Mouse (Mus musculus): ENCODE measurements around the gene Ppp2r1a. TPM values are rescaled to one million over a fixed set of nuclear protein-coding genes. Genes with fewer than 3 reads are reported as not detected.
A peak's percentile ranks its signal among the peaks of the same experiment; 100 is the strongest.

Ppp2r1a gene
- polyA plus RNA-seq, 1 experiment from 2014 or later: 242 TPM

GRCm38 (mm10) chr17:20966681-20967080, 21.6 kb downstream of the Ppp2r1a start:
- Histone ChIP-seq H3K9me3 (ENCODE audit: control insufficient read depth, low read length) (no peaks in the 10 kb centered on the region), H3K4me1 (replicated peaks; ENCODE audit: control insufficient read depth, insufficient read depth, low read length) (no peaks in the 10 kb centered on the region), H3K36me3 (ENCODE audit: control insufficient read depth, insufficient read depth, low read length) (peaks cover 39% of the 10 kb centered on the region; the same call in 1 of the 2 replicates), H3K4me2 (no peak overlapping the region), H3K27ac (ENCODE audit: low read depth, low read length) (no peak overlapping the region), H3K27me3 (replicated peaks; ENCODE audit: control insufficient read depth, insufficient read depth, low read length) (no peaks in the 10 kb centered on the region), H3K9ac (ENCODE audit: low read depth, low read length) (no peak overlapping the region), H3K4me3 (ENCODE audit: low read depth, low read length) (no peak overlapping the region)
- ATAC-seq (replicated peaks; ENCODE audit: low FRiP score) (no peak), DNase-seq (ENCODE audit: low spot score) (no peak)

GRCm38 (mm10) chr17:20993716-20994115, 48.6 kb downstream of the Ppp2r1a start:
- WGBS: 66% methylated on average over 2 of the region's 2 CpGs
- Histone ChIP-seq H3K4me2 (no peak overlapping the region), H3K4me1 (replicated peaks; ENCODE audit: control insufficient read depth, insufficient read depth, low read length) (no peaks in the 10 kb centered on the region), H3K4me3 (ENCODE audit: low read depth, low read length) (no peak overlapping the region), H3K27me3 (replicated peaks; ENCODE audit: control insufficient read depth, insufficient read depth, low read length) (no peaks in the 10 kb centered on the region), H3K9ac (ENCODE audit: low read depth, low read length) (no peak overlapping the region), H3K36me3 (ENCODE audit: control insufficient read depth, insufficient read depth, low read length) (no peaks in the 10 kb centered on the region), H3K9me3 (ENCODE audit: control insufficient read depth, low read length) (no peaks in the 10 kb centered on the region), H3K27ac (ENCODE audit: low read depth, low read length) (no peak overlapping the region)
- DNase-seq (ENCODE audit: low spot score): no peak
- ATAC-seq (replicated peaks; ENCODE audit: low FRiP score): no peak

- ATAC-seq (replicated peaks; ENCODE audit: low FRiP score) (no peak), DNase-seq (ENCODE audit: low spot score) (no peak)
- Histone ChIP-seq H3K4me1 (replicated peaks; ENCODE audit: control insufficient read depth, insufficient read depth, low read length) (no peaks in the 10 kb centered on the region), H3K27ac (ENCODE audit: low read depth, low read length) (no peak within 1 kb of the TSS), H3K4me2 (no peak within 1 kb of the TSS), H3K27me3 (replicated peaks; ENCODE audit: control insufficient read depth, insufficient read depth, low read length) (no peaks in the 10 kb centered on the region), H3K36me3 (ENCODE audit: control insufficient read depth, insufficient read depth, low read length) (no peaks in the 10 kb centered on the region), H3K9ac (ENCODE audit: low read depth, low read length) (no peak within 1 kb of the TSS), H3K4me3 (ENCODE audit: low read depth, low read length) (no peak within 1 kb of the TSS), H3K9me3 (ENCODE audit: control insufficient read depth, low read length) (no peaks in the 10 kb centered on the region)
These were observed 51.3 kb downstream of the Ppp2r1a start, which contains the start of gene Vmn1r233 for GRCm38 (mm10) chr17:20996364-20996763. Vmn1r233 (minus strand) TSS chr17:20996464.

GRCm38 (mm10) chr17:21008382-21009331, 63.5 kb downstream of the Ppp2r1a start, which contains the start of gene Zfp160:
Zfp160 (plus strand) TSS chr17:21008903.
- DNase-seq (ENCODE audit: low spot score) (peak; percentile 80), ATAC-seq (replicated peaks; ENCODE audit: low FRiP score) (peak; percentile 97)
- peak within 1 kb of the TSS; percentile 76 for H3K4me3 ChIP-seq (ENCODE audit: low read depth, low read length)
- H3K36me3 ChIP-seq (ENCODE audit: control insufficient read depth, insufficient read depth, low read length): peaks cover 9% of the 10 kb centered on the region
- H3K27me3 ChIP-seq (replicated peaks; ENCODE audit: control insufficient read depth, insufficient read depth, low read length): no peaks in the 10 kb centered on the region
- peak within 1 kb of the TSS; percentile 77 for H3K9ac ChIP-seq (ENCODE audit: low read depth, low read length)
- H3K9me3 ChIP-seq (ENCODE audit: control insufficient read depth, low read length): no peaks in the 10 kb centered on the region
- WGBS: 6% methylated on average over 36 of the region's 36 CpGs
- peak within 1 kb of the TSS; percentile 81 for H3K4me2 ChIP-seq
- peak within 1 kb of the TSS; percentile 76 for H3K27ac ChIP-seq (ENCODE audit: low read depth, low read length)
- 0 out of 2 replicates have a peak, but pooled peaks cover 4% of the 10 kb centered on the region for H3K4me1 ChIP-seq (replicated peaks; ENCODE audit: control insufficient read depth, insufficient read depth, low read length)

GRCm38 (mm10) chr17:21009726-21010125, 64.6 kb downstream of the Ppp2r1a start:
- no peak for DNase-seq (ENCODE audit: low spot score)
- WGBS: 23% methylated on average over 1 of the region's 1 CpGs
- peaks cover 9% of the 10 kb centered on the region for H3K36me3 ChIP-seq (ENCODE audit: control insufficient read depth, insufficient read depth, low read length)
- peak overlapping the region; percentile 76 for H3K4me3 ChIP-seq (ENCODE audit: low read depth, low read length)
- 0 out of 2 replicates have a peak, but pooled peaks cover 4% of the 10 kb centered on the region for H3K4me1 ChIP-seq (replicated peaks; ENCODE audit: control insufficient read depth, insufficient read depth, low read length)
- peak overlapping the region; percentile 33; the same call in 1 of the 2 replicates for H3K27ac ChIP-seq (ENCODE audit: low read depth, low read length)
- peak overlapping the region; percentile 77 for H3K9ac ChIP-seq (ENCODE audit: low read depth, low read length)
- H3K9me3 ChIP-seq (ENCODE audit: control insufficient read depth, low read length): no peaks in the 10 kb centered on the region
- no peak for ATAC-seq (replicated peaks; ENCODE audit: low FRiP score)
- no peaks in the 10 kb centered on the region for H3K27me3 ChIP-seq (replicated peaks; ENCODE audit: control insufficient read depth, insufficient read depth, low read length)
- peak overlapping the region; percentile 81 for H3K4me2 ChIP-seq

Other genes with a start within 250 kb of the Ppp2r1a start
- not detected in 2 replicates for gene Vmn1r227, start 215.5 kb upstream of the Ppp2r1a start, polyA plus RNA-seq (2014; fragmentation: Nextera tagmentation; extraction: Ambion mirVana)
- not detected in 2 replicates for gene Vmn1r228, start 159.2 kb upstream of the Ppp2r1a start, polyA plus RNA-seq (2014; fragmentation: Nextera tagmentation; extraction: Ambion mirVana)
- gene Vmn1r229, start 133.8 kb upstream of the Ppp2r1a start, polyA plus RNA-seq (2014; fragmentation: Nextera tagmentation; extraction: Ambion mirVana): not detected in 2 replicates
- not detected in 2 replicates for gene Vmn1r230, start 104.9 kb upstream of the Ppp2r1a start, polyA plus RNA-seq (2014; fragmentation: Nextera tagmentation; extraction: Ambion mirVana)
- gene Vmn1r231, start 40.2 kb upstream of the Ppp2r1a start, polyA plus RNA-seq (2014; fragmentation: Nextera tagmentation; extraction: Ambion mirVana): not detected in 2 replicates
- not detected in 2 replicates for gene Vmn1r232, start 25.6 kb upstream of the Ppp2r1a start, polyA plus RNA-seq (2014; fragmentation: Nextera tagmentation; extraction: Ambion mirVana)
- not detected in 2 replicates for gene Vmn1r233, start 51.2 kb downstream of the Ppp2r1a start, polyA plus RNA-seq (2014; fragmentation: Nextera tagmentation; extraction: Ambion mirVana)
- 9.7 and 12.3 TPM in 2 replicates for gene Zfp160, start 63.6 kb downstream of the Ppp2r1a start, polyA plus RNA-seq (2014; fragmentation: Nextera tagmentation; extraction: Ambion mirVana)